Mouse (Mus musculus): ENCODE data around the gene Atp8a2.

- no peak for TF ChIP-seq POLR2A (IDR thresholded peaks at IDR 0.05; ENCODE audit: borderline replicate concordance, insufficient read depth, low read length)
- TF ChIP-seq CTCF (IDR thresholded peaks at IDR 0.05; ENCODE audit: borderline replicate concordance, insufficient read depth, low read depth, low read length), result no peak
Observed at GRCm38 (mm10) chr14:59607021-59607420, 590.0 kb downstream of the Atp8a2 start.

All from cerebellum, adult 2 months (tissue).